In genomic region chr9:43116134-43116996, GRCm38 (mm10) we compare ENCODE assay signal across 8 mouse cellular contexts. TPM values are rescaled to one million over a fixed set of nuclear protein-coding genes. Genes with fewer than 3 reads are reported as not detected.
DNase-seq lines count a peak whose midpoint lies in the region; ATAC-seq lines count a peak whose summit lies in the region.

Gene Tmem136, minus strand, starts transcription at chr9:43116570.

- peak within 1 kb of the TSS; percentile 77 for H3K4me2 ChIP-seq in heart, embryonic 13.5 days
- H3K4me2 ChIP-seq in kidney, embryonic 16.5 days (replicated peaks; ENCODE audit: low read depth, low read length) = peak within 1 kb of the TSS; percentile 84
- H3K4me2 ChIP-seq in liver, embryonic 12.5 days = peak within 1 kb of the TSS; percentile 89
- peak within 1 kb of the TSS; percentile 83 for H3K4me2 ChIP-seq in neural tube, embryonic 12.5 days (replicated peaks)

- 4% methylated on average over 55 of the region's 55 CpGs for WGBS in heart, embryonic 13.5 days
- 4% methylated on average over 55 of the region's 55 CpGs for WGBS in kidney, embryonic 16.5 days
- 6% methylated on average over 55 of the region's 55 CpGs for WGBS in liver, embryonic 12.5 days (ENCODE audit: insufficient replicate concordance)
- 5% methylated on average over 55 of the region's 55 CpGs for WGBS in neural tube, embryonic 12.5 days

- peak; percentile 80 for DNase-seq in ES-CJ7 (ENCODE audit: low read depth, low spot score)
- peak; percentile 87 for DNase-seq in c-Kit-negative CD71-positive TER-119-positive erythroid progenitor cells, embryonic 14.5 days (ENCODE audit: low read depth, low spot score)
- DNase-seq in thymus, postnatal 0 days (ENCODE audit: low spot score) = peak; percentile 10

- peaks cover 18% of the 10 kb centered on the region for H3K36me3 ChIP-seq in heart, embryonic 13.5 days
- H3K36me3 ChIP-seq in kidney, embryonic 16.5 days (ENCODE audit: insufficient read depth, low read length) = peaks cover 5% of the 10 kb centered on the region; the same call in 1 of the 2 replicates
- H3K36me3 ChIP-seq in liver, embryonic 12.5 days = no peaks in the 10 kb centered on the region
- H3K36me3 ChIP-seq in neural tube, embryonic 12.5 days = peaks cover 5% of the 10 kb centered on the region

- H3K27ac ChIP-seq in heart, embryonic 13.5 days (replicated peaks) = peak within 1 kb of the TSS; percentile 65
- peak within 1 kb of the TSS; percentile 49; the same call in 1 of the 2 replicates for H3K27ac ChIP-seq in kidney, embryonic 16.5 days (ENCODE audit: low read length)
- peak within 1 kb of the TSS; percentile 82 for H3K27ac ChIP-seq in liver, embryonic 12.5 days
- H3K27ac ChIP-seq in neural tube, embryonic 12.5 days = 0 out of 2 replicates have a peak within 1 kb of the TSS, but pooled peaks have one; percentile 16

- peak within 1 kb of the TSS; percentile 90 for H3K9ac ChIP-seq in heart, embryonic 13.5 days
- H3K9ac ChIP-seq in kidney, embryonic 16.5 days (replicated peaks; ENCODE audit: low read length) = peak within 1 kb of the TSS; percentile 86
- H3K9ac ChIP-seq in liver, embryonic 12.5 days = peak within 1 kb of the TSS; percentile 71
- peak within 1 kb of the TSS; percentile 86 for H3K9ac ChIP-seq in neural tube, embryonic 12.5 days

- H3K4me3 ChIP-seq in heart, embryonic 13.5 days = peak within 1 kb of the TSS; percentile 81
- H3K4me3 ChIP-seq in kidney, embryonic 16.5 days (ENCODE audit: low read length) = peak within 1 kb of the TSS; percentile 85
- peak within 1 kb of the TSS; percentile 64 for H3K4me3 ChIP-seq in liver, embryonic 12.5 days
- H3K4me3 ChIP-seq in neural tube, embryonic 12.5 days = peak within 1 kb of the TSS; percentile 90

- H3K27me3 ChIP-seq in heart, embryonic 13.5 days (replicated peaks) = 0 out of 2 replicates have a peak, but pooled peaks cover 6% of the 10 kb centered on the region
- H3K27me3 ChIP-seq in kidney, embryonic 16.5 days (ENCODE audit: insufficient read depth, low read length) = no peaks in the 10 kb centered on the region
- H3K27me3 ChIP-seq in liver, embryonic 12.5 days (replicated peaks) = peaks cover 88% of the 10 kb centered on the region
- no peaks in the 10 kb centered on the region for H3K27me3 ChIP-seq in neural tube, embryonic 12.5 days (replicated peaks)

- H3K4me1 ChIP-seq in heart, embryonic 13.5 days = peaks cover 20% of the 10 kb centered on the region
- H3K4me1 ChIP-seq in kidney, embryonic 16.5 days (ENCODE audit: insufficient read depth, low read length) = peaks cover 18% of the 10 kb centered on the region
- peaks cover 31% of the 10 kb centered on the region for H3K4me1 ChIP-seq in liver, embryonic 12.5 days
- H3K4me1 ChIP-seq in neural tube, embryonic 12.5 days = peaks cover 5% of the 10 kb centered on the region; the same call in 1 of the 2 replicates

- peak; percentile 96 for ATAC-seq in erythroid progenitor cell, adult 5-6 weeks (replicated peaks; ENCODE audit: low FRiP score, poor library complexity, severe bottlenecking)
- peak; percentile 70 for ATAC-seq in heart, embryonic 13.5 days (ENCODE audit: extremely low read depth, insufficient number of reproducible peaks, low FRiP score, low TSS enrichment)
- peak; percentile 91 for ATAC-seq in kidney, embryonic 16.5 days (ENCODE audit: low FRiP score, low TSS enrichment)
- ATAC-seq in liver, embryonic 12.5 days = peak; percentile 98
- peak; percentile 90 for ATAC-seq in neural tube, embryonic 12.5 days (ENCODE audit: low FRiP score, low read depth)

- H3K9me3 ChIP-seq in heart, embryonic 13.5 days = no peaks in the 10 kb centered on the region
- H3K9me3 ChIP-seq in kidney, embryonic 16.5 days (ENCODE audit: low read length) = no peaks in the 10 kb centered on the region
- no peaks in the 10 kb centered on the region for H3K9me3 ChIP-seq in liver, embryonic 12.5 days (replicated peaks)
- no peaks in the 10 kb centered on the region for H3K9me3 ChIP-seq in neural tube, embryonic 12.5 days

RNA-seq across cellular contexts. Expression of gene Tmem136, which starts in this region (rescaled TPM):
- total RNA-seq in erythroid progenitor cell, adult 5-6 weeks (2015; ENCODE audit: low replicate concordance) = 12.2 TPM in 1 of 2 replicates, not detected in the other
- 0.77 TPM in 1 of 2 replicates, not detected in the other for total RNA-seq in erythroid progenitor cell, adult 5-6 weeks (2017; ENCODE audit: low replicate concordance)
- polyA plus RNA-seq in heart, embryonic 13.5 days (2015; fragmentation: Nextera tagmentation; extraction: Ambion mirVana) = 12.8 and 12.9 TPM in 2 replicates
- polyA plus RNA-seq in kidney, embryonic 16.5 days (2015; fragmentation: Nextera tagmentation; extraction: Ambion mirVana) = 9.2 and 9.7 TPM in 2 replicates
- 1.0 and 1.2 TPM in 2 replicates for polyA plus RNA-seq in liver, embryonic 12.5 days (2016; fragmentation: Nextera tagmentation; extraction: Ambion mirVana)
- 9.4 and 11.5 TPM in 2 replicates for polyA plus RNA-seq in neural tube, embryonic 12.5 days (2016; fragmentation: Nextera tagmentation; extraction: Ambion mirVana)
- 0.29 and 1.1 TPM in 2 replicates for polyA plus RNA-seq in thymus, postnatal 0 days (2015; fragmentation: Nextera tagmentation; extraction: Ambion mirVana)

Comparison
In these comparisons a context has a peak if more than half of its experiments do, and no peak if none do; other contexts are left out.
1. Peak in every context shown above with its lines: DNase-seq, ATAC-seq, H3K4me3 ChIP-seq and H3K27ac ChIP-seq.
2. DNase-seq: peak in every context shown above with its lines; median percentile 87 in c-Kit-negative CD71-positive TER-119-positive erythroid progenitor cells, embryonic 14.5 days; 80 in ES-CJ7; 10 in thymus, postnatal 0 days.
3. H3K27ac ChIP-seq: peak in every context shown above with its lines; median percentile 82 in liver, embryonic 12.5 days; 65 in heart, embryonic 13.5 days; 49 in kidney, embryonic 16.5 days; 16 in neural tube, embryonic 12.5 days.